Mouse (Mus musculus): ENCODE data around the gene Krt222.

The Krt222 gene

GRCm38 (mm10) chr11:99238468-99238867 is 5.4 kb downstream of the Krt222 start:
- no peak for DNase-seq (ENCODE audit: low read depth, low spot score)

GRCm38 (mm10) chr11:99231049-99231816 is 12.7 kb downstream of the Krt222 start:
- DNase-seq (ENCODE audit: low read depth, low spot score): no peak

- DNase-seq (ENCODE audit: low read depth, low spot score): peak; percentile 82
Observed at GRCm38 (mm10) chr11:99230261-99231048, 13.4 kb downstream of the Krt222 start, which contains the start of gene Smarce1. Smarce1 (minus strand) TSS chr11:99231017.

- no peak for DNase-seq (ENCODE audit: low read depth, low spot score)
Observed at GRCm38 (mm10) chr11:99229641-99230260, 14.1 kb downstream of the Krt222 start.

- DNase-seq (ENCODE audit: low read depth, low spot score): no peak
Observed at GRCm38 (mm10) chr11:99226298-99226697, 17.6 kb downstream of the Krt222 start.

GRCm38 (mm10) chr11:99223310-99223709 is 20.6 kb downstream of the Krt222 start:
- no peak for DNase-seq (ENCODE audit: low read depth, low spot score)

- no peak for DNase-seq (ENCODE audit: low read depth, low spot score)
Observed at GRCm38 (mm10) chr11:99221811-99222210, 22.1 kb downstream of the Krt222 start.

- DNase-seq (ENCODE audit: low read depth, low spot score): no peak
Observed at GRCm38 (mm10) chr11:99217248-99217986, 26.5 kb downstream of the Krt222 start.

GRCm38 (mm10) chr11:99216181-99216580 is 27.7 kb downstream of the Krt222 start:
- no peak for DNase-seq (ENCODE audit: low read depth, low spot score)

GRCm38 (mm10) chr11:99212693-99213092 is 31.2 kb downstream of the Krt222 start:
- no peak for DNase-seq (ENCODE audit: low read depth, low spot score)

- no peak for DNase-seq (ENCODE audit: low read depth, low spot score)
Observed at GRCm38 (mm10) chr11:99211964-99212363, 31.9 kb downstream of the Krt222 start.

GRCm38 (mm10) chr11:99208105-99208669 is 35.7 kb downstream of the Krt222 start:
- no peak for DNase-seq (ENCODE audit: low read depth, low spot score)

- no peak for DNase-seq (ENCODE audit: low read depth, low spot score)
Observed at GRCm38 (mm10) chr11:99207449-99207848, 36.4 kb downstream of the Krt222 start.

- DNase-seq (ENCODE audit: low read depth, low spot score): no peak
Observed at GRCm38 (mm10) chr11:99206954-99207353, 36.9 kb downstream of the Krt222 start.

GRCm38 (mm10) chr11:99189154-99189582 is 54.7 kb downstream of the Krt222 start:
- DNase-seq (ENCODE audit: low read depth, low spot score): peak; percentile 74

- no peak for DNase-seq (ENCODE audit: low read depth, low spot score)
Observed at GRCm38 (mm10) chr11:99187348-99187747, 56.5 kb downstream of the Krt222 start.

GRCm38 (mm10) chr11:99186836-99187235 is 57.0 kb downstream of the Krt222 start:
- no peak for DNase-seq (ENCODE audit: low read depth, low spot score)

All from mesoderm, embryonic 11.5 days (tissue).